Mouse (Mus musculus) layer of hippocampus, adult 9-10 months (tissue): ENCODE data around the gene Hamp.

ENCODE experiments used
- DNase-seq: peaks from one replicate; pipeline ENCODE4 v3.0.0; 2022; ENCODE audit warnings: low spot score

Gene Hamp

GRCm38 (mm10) chr7:30908277-30908991, 35.4 kb downstream of the Hamp start:
- no peak for DNase-seq

GRCm38 (mm10) chr7:30904042-30904441, 39.8 kb downstream of the Hamp start:
- DNase-seq: no peak

GRCm38 (mm10) chr7:30895217-30895616, 48.6 kb downstream of the Hamp start:
- DNase-seq: no peak

- DNase-seq: no peak
Measured at GRCm38 (mm10) chr7:30892515-30892914, 51.3 kb downstream of the Hamp start.
